Mouse (Mus musculus): ENCODE results near the gene Cwc27. TPM values are rescaled to one million over a fixed set of nuclear protein-coding genes. Genes with fewer than 3 reads are reported as not detected.
A peak's percentile ranks its signal among the peaks of the same experiment; 100 is the strongest.

Cwc27 gene
- polyA plus RNA-seq, 1 experiment from 2014 or later: 34.4 TPM

GRCm38 (mm10) chr13:104640694-104641454 is 176.1 kb downstream of the Cwc27 start:
- no peak overlapping the region for H3K9ac ChIP-seq (replicated peaks)
- H3K27ac ChIP-seq: no peak overlapping the region
- H3K9me3 ChIP-seq: no peaks in the 10 kb centered on the region
- no peak overlapping the region for H3K4me2 ChIP-seq
- H3K27me3 ChIP-seq: no peaks in the 10 kb centered on the region
- H3K36me3 ChIP-seq: no peaks in the 10 kb centered on the region
- peaks cover 5% of the 10 kb centered on the region for H3K4me1 ChIP-seq (replicated peaks)
- WGBS: 77% methylated on average over 5 of the region's 5 CpGs
- no peak overlapping the region for H3K4me3 ChIP-seq (replicated peaks)
- ATAC-seq (ENCODE audit: insufficient number of reproducible peaks, insufficient read depth, low FRiP score, low TSS enrichment, low read depth): no peak

- no peaks in the 10 kb centered on the region for H3K27me3 ChIP-seq
- no peak overlapping the region for H3K27ac ChIP-seq
- ATAC-seq (ENCODE audit: insufficient number of reproducible peaks, insufficient read depth, low FRiP score, low TSS enrichment, low read depth): no peak
- H3K4me1 ChIP-seq (replicated peaks): peaks cover 18% of the 10 kb centered on the region
- no peaks in the 10 kb centered on the region for H3K36me3 ChIP-seq
- H3K4me3 ChIP-seq (replicated peaks): no peak overlapping the region
- no peaks in the 10 kb centered on the region for H3K9me3 ChIP-seq
- no peak overlapping the region for H3K9ac ChIP-seq (replicated peaks)
- 64% methylated on average over 3 of the region's 3 CpGs for WGBS
- H3K4me2 ChIP-seq: no peak overlapping the region
Observed at GRCm38 (mm10) chr13:104638988-104639387, 178.0 kb downstream of the Cwc27 start.

GRCm38 (mm10) chr13:104635965-104636462 is 180.9 kb downstream of the Cwc27 start:
- Histone ChIP-seq H3K9me3 (no peaks in the 10 kb centered on the region), H3K4me3 (replicated peaks) (no peak overlapping the region), H3K27me3 (no peaks in the 10 kb centered on the region), H3K36me3 (no peaks in the 10 kb centered on the region), H3K9ac (replicated peaks) (no peak overlapping the region), H3K4me2 (no peak overlapping the region), H3K4me1 (replicated peaks) (peaks cover 32% of the 10 kb centered on the region), H3K27ac (no peak overlapping the region)
- 74% methylated on average over 6 of the region's 6 CpGs for WGBS
- ATAC-seq (ENCODE audit: insufficient number of reproducible peaks, insufficient read depth, low FRiP score, low TSS enrichment, low read depth): no peak

- Histone ChIP-seq H3K9ac (replicated peaks) (no peak overlapping the region), H3K36me3 (peaks cover 9% of the 10 kb centered on the region; the same call in 1 of the 2 replicates), H3K9me3 (no peaks in the 10 kb centered on the region), H3K27ac (no peak overlapping the region), H3K4me3 (replicated peaks) (no peak overlapping the region), H3K4me2 (no peak overlapping the region), H3K4me1 (replicated peaks) (peaks cover 39% of the 10 kb centered on the region), H3K27me3 (no peaks in the 10 kb centered on the region)
- peak; percentile 66; the same call in 1 of the 2 replicates for ATAC-seq (ENCODE audit: insufficient number of reproducible peaks, insufficient read depth, low FRiP score, low TSS enrichment, low read depth)
- 24% methylated on average over 2 of the region's 2 CpGs for whole genome bisulfite sequencing
Observed at GRCm38 (mm10) chr13:104634708-104635107, 182.2 kb downstream of the Cwc27 start.

GRCm38 (mm10) chr13:104632427-104633167 is 184.3 kb downstream of the Cwc27 start:
- no peak overlapping the region for H3K4me2 ChIP-seq
- H3K27me3 ChIP-seq: no peaks in the 10 kb centered on the region
- peaks cover 42% of the 10 kb centered on the region for H3K4me1 ChIP-seq (replicated peaks)
- WGBS: 61% methylated on average over 7 of the region's 7 CpGs
- no peak overlapping the region for H3K27ac ChIP-seq
- H3K9ac ChIP-seq (replicated peaks): no peak overlapping the region
- no peaks in the 10 kb centered on the region for H3K9me3 ChIP-seq
- no peak for ATAC-seq (ENCODE audit: insufficient number of reproducible peaks, insufficient read depth, low FRiP score, low TSS enrichment, low read depth)
- peaks cover 9% of the 10 kb centered on the region; the same call in 1 of the 2 replicates for H3K36me3 ChIP-seq
- no peak overlapping the region for H3K4me3 ChIP-seq (replicated peaks)

- H3K27me3 ChIP-seq: no peaks in the 10 kb centered on the region
- no peak for ATAC-seq (ENCODE audit: insufficient number of reproducible peaks, insufficient read depth, low FRiP score, low TSS enrichment, low read depth)
- H3K27ac ChIP-seq: peak overlapping the region; percentile 13; the same call in 1 of the 2 replicates
- no peak overlapping the region; the same call in 1 of the 2 replicates for H3K9ac ChIP-seq (replicated peaks)
- H3K4me3 ChIP-seq (replicated peaks): no peak overlapping the region
- peaks cover 9% of the 10 kb centered on the region; the same call in 1 of the 2 replicates for H3K36me3 ChIP-seq
- peaks cover 42% of the 10 kb centered on the region for H3K4me1 ChIP-seq (replicated peaks)
- 77% methylated on average over 7 of the region's 7 CpGs for WGBS
- H3K4me2 ChIP-seq: no peak overlapping the region
- H3K9me3 ChIP-seq: no peaks in the 10 kb centered on the region
Observed at GRCm38 (mm10) chr13:104631621-104632205, 185.2 kb downstream of the Cwc27 start.

GRCm38 (mm10) chr13:104630808-104631207 is 186.1 kb downstream of the Cwc27 start:
- H3K27me3 ChIP-seq: no peaks in the 10 kb centered on the region
- H3K9ac ChIP-seq (replicated peaks): no peak overlapping the region
- peaks cover 9% of the 10 kb centered on the region; the same call in 1 of the 2 replicates for H3K36me3 ChIP-seq
- H3K4me1 ChIP-seq (replicated peaks): peaks cover 37% of the 10 kb centered on the region
- WGBS: 79% methylated on average over 5 of the region's 5 CpGs
- no peaks in the 10 kb centered on the region for H3K9me3 ChIP-seq
- H3K4me3 ChIP-seq (replicated peaks): no peak overlapping the region
- H3K27ac ChIP-seq: no peak overlapping the region; the same call in 1 of the 2 replicates
- no peak for ATAC-seq (ENCODE audit: insufficient number of reproducible peaks, insufficient read depth, low FRiP score, low TSS enrichment, low read depth)
- no peak overlapping the region for H3K4me2 ChIP-seq

- Histone ChIP-seq H3K27ac (no peak overlapping the region), H3K4me1 (replicated peaks) (peaks cover 29% of the 10 kb centered on the region), H3K4me2 (no peak overlapping the region), H3K9ac (replicated peaks) (no peak overlapping the region), H3K4me3 (replicated peaks) (no peak overlapping the region), H3K9me3 (no peaks in the 10 kb centered on the region), H3K27me3 (no peaks in the 10 kb centered on the region), H3K36me3 (peaks cover 9% of the 10 kb centered on the region; the same call in 1 of the 2 replicates)
- no peak for ATAC-seq (ENCODE audit: insufficient number of reproducible peaks, insufficient read depth, low FRiP score, low TSS enrichment, low read depth)
- WGBS: 88% methylated on average over 11 of the region's 11 CpGs
Observed at GRCm38 (mm10) chr13:104629621-104630020, 187.3 kb downstream of the Cwc27 start.

- H3K9me3 ChIP-seq: no peaks in the 10 kb centered on the region
- H3K27ac ChIP-seq: no peak overlapping the region
- H3K36me3 ChIP-seq: peaks cover 9% of the 10 kb centered on the region; the same call in 1 of the 2 replicates
- no peak overlapping the region for H3K9ac ChIP-seq (replicated peaks)
- no peak overlapping the region for H3K4me2 ChIP-seq
- no peaks in the 10 kb centered on the region for H3K27me3 ChIP-seq
- ATAC-seq (ENCODE audit: insufficient number of reproducible peaks, insufficient read depth, low FRiP score, low TSS enrichment, low read depth): no peak
- WGBS: 64% methylated on average over 4 of the region's 4 CpGs
- H3K4me3 ChIP-seq (replicated peaks): no peak overlapping the region
- H3K4me1 ChIP-seq (replicated peaks): peaks cover 29% of the 10 kb centered on the region
Observed at GRCm38 (mm10) chr13:104628019-104628418, 188.9 kb downstream of the Cwc27 start.

GRCm38 (mm10) chr13:104627169-104627909 is 189.6 kb downstream of the Cwc27 start:
- Histone ChIP-seq H3K27me3 (no peaks in the 10 kb centered on the region), H3K4me3 (replicated peaks) (no peak overlapping the region), H3K4me2 (no peak overlapping the region), H3K9me3 (no peaks in the 10 kb centered on the region), H3K27ac (no peak overlapping the region), H3K4me1 (replicated peaks) (peaks cover 28% of the 10 kb centered on the region), H3K36me3 (peaks cover 9% of the 10 kb centered on the region; the same call in 1 of the 2 replicates), H3K9ac (replicated peaks) (no peak overlapping the region)
- WGBS: 76% methylated on average over 11 of the region's 11 CpGs
- ATAC-seq (ENCODE audit: insufficient number of reproducible peaks, insufficient read depth, low FRiP score, low TSS enrichment, low read depth): no peak

Data from limb, embryonic 12.5 days (tissue).